Mouse (Mus musculus) hindbrain, embryonic 16.5 days (tissue): ENCODE results near the gene Rps27. TPM values are rescaled to one million over a fixed set of nuclear protein-coding genes. Genes with fewer than 3 reads are reported as not detected.

Experiments
- polyA plus RNA-seq: library from polyadenylated mRNA; unstranded; fragments of >200 nt; fragmentation: Nextera tagmentation; extraction: Ambion mirVana; gene quantifications from 2 replicates; pipeline ENCODE4 v1.2.1, GENCODE M21; 2015

Gene Rps27
- polyA plus RNA-seq, 1 experiment from 2014 or later, result 626 TPM

Other genes with a start within 250 kb of the Rps27 start
- gene Hax1, start 214.9 kb downstream of the Rps27 start, polyA plus RNA-seq, result 114 TPM in 2 replicates
- gene 4933434E20Rik, start 162.0 kb downstream of the Rps27 start, polyA plus RNA-seq, result 207 TPM in 2 replicates
- gene Ubap2l, start 161.0 kb downstream of the Rps27 start, polyA plus RNA-seq, result 105 and 122 TPM in 2 replicates
- gene Tpm3, start 141.0 kb downstream of the Rps27 start, polyA plus RNA-seq, result 343 and 357 TPM in 2 replicates
- gene Nup210l, start 109.5 kb downstream of the Rps27 start, polyA plus RNA-seq, result 0.26 and 0.30 TPM in 2 replicates
- gene Rab13, start within 50 bp of the Rps27 start, polyA plus RNA-seq, result 21.7 and 24.1 TPM in 2 replicates
- gene Jtb, start 17.9 kb upstream of the Rps27 start, polyA plus RNA-seq, result 93.4 and 97.0 TPM in 2 replicates
- 2.0 and 2.2 TPM in 2 replicates for gene Creb3l4, start 29.9 kb upstream of the Rps27 start, polyA plus RNA-seq
- gene Slc39a1, start 34.5 kb upstream of the Rps27 start, polyA plus RNA-seq, result 40.3 and 54.2 TPM in 2 replicates
- gene Crtc2, start 40.5 kb upstream of the Rps27 start, polyA plus RNA-seq, result 19.6 and 25.3 TPM in 2 replicates
- 8.1 and 10.2 TPM in 2 replicates for gene Dennd4b, start 51.5 kb upstream of the Rps27 start, polyA plus RNA-seq
- 9.3 and 12.1 TPM in 2 replicates for gene Gatad2b, start 79.5 kb upstream of the Rps27 start, polyA plus RNA-seq
- gene Slc27a3, start 176.3 kb upstream of the Rps27 start, polyA plus RNA-seq, result 30.1 and 30.8 TPM in 2 replicates
- 27.8 and 30.3 TPM in 2 replicates for gene Ints3, start 220.0 kb upstream of the Rps27 start, polyA plus RNA-seq